Mouse (Mus musculus) C2C12 (cell line): Measurements from ENCODE around the gene Nipa2. TPM values are rescaled to one million over a fixed set of nuclear protein-coding genes. Genes with fewer than 3 reads are reported as not detected.

Experiments used
- H3K27me3 ChIP-seq: one replicate; pipeline ENCODE4 v1.6.1; 2011; ENCODE audit not compliant: control insufficient read depth, insufficient read depth, insufficient read length
- H3K36me3 ChIP-seq: one replicate; pipeline ENCODE4 v1.6.1; 2011; ENCODE audit not compliant: control insufficient read depth, insufficient read depth
- H3K4me3 ChIP-seq: one replicate; pipeline ENCODE4 v1.5.1; 2011; ENCODE audit warnings: mild to moderate bottlenecking, control low read depth; ENCODE audit not compliant: poor library complexity, insufficient read depth, severe bottlenecking
- H3K79me2 ChIP-seq: one replicate; pipeline ENCODE4 v1.6.1; 2011; ENCODE audit not compliant: control insufficient read depth, insufficient read depth
- H3K79me3 ChIP-seq: one replicate; pipeline ENCODE4 v1.6.1; 2011; ENCODE audit warnings: low read depth, control low read depth
- H3ac ChIP-seq: one replicate; pipeline ENCODE3; 2011; ENCODE audit warnings: low read depth; ENCODE audit not compliant: control insufficient read depth, insufficient read length
- CEBPB ChIP-seq: IDR thresholded peaks from one replicate; pipeline ENCODE4 v1.6.1; 2011; ENCODE audit warnings: low read depth, mild to moderate bottlenecking, control low read depth, moderate library complexity
- CTCF ChIP-seq: IDR thresholded peaks from one replicate; pipeline ENCODE4 v1.5.1; 2011; ENCODE audit not compliant: control insufficient read depth, insufficient read depth, insufficient read length
- FOSL1 ChIP-seq: IDR thresholded peaks from one replicate; pipeline ENCODE4 v1.8.0; 2011; ENCODE audit warnings: mild to moderate bottlenecking, low read length; ENCODE audit not compliant: poor library complexity, insufficient read depth, severe bottlenecking
- MAX ChIP-seq: IDR thresholded peaks from one replicate; pipeline ENCODE4 v1.6.1; 2011; ENCODE audit warnings: mild to moderate bottlenecking, control low read depth
- MYOD1 ChIP-seq: IDR thresholded peaks from one replicate; pipeline ENCODE4 v1.6.1; 2011; ENCODE audit warnings: low read depth; ENCODE audit not compliant: control insufficient read depth, insufficient read length
- MYOG ChIP-seq: IDR thresholded peaks from one replicate; pipeline ENCODE4 v1.6.1; 2011; ENCODE audit not compliant: control insufficient read depth, insufficient read length; ENCODE audit errors: extremely low read depth
- USF1 ChIP-seq: IDR thresholded peaks from one replicate; pipeline ENCODE4 v1.6.1; 2011; ENCODE audit warnings: low read depth, mild to moderate bottlenecking, control low read depth, moderate library complexity
- polyA plus RNA-seq: library from polyadenylated mRNA; unstranded; fragments of >200 nt; fragmentation: generic; extraction: Trizol; gene quantifications from one replicate; pipeline ENCODE4 v1.2.1, GENCODE M21; 2012; ENCODE audit warnings: missing spikeins

Gene Nipa2
- polyA plus RNA-seq, 1 experiment: 17.2 TPM

DNA sequence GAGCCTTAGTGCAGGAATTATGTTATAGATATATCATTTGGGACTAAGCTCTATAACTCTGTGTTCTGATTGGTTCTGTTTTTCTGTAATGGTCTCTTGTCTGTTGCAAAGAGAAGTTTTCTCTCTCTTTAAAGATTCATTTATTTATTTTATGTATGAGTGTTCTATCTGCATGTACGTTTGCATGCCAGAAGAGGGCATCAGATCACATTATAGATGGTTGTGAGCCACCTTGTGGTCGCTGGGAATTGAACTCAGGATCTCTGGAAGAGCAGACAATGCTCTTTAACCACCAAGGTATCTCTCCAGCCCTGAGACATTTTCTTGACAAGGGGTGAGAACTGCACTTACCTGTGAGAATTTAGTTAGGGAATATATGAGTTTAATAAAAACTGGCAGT lies 56.8 kb downstream of the Nipa2 start:
- no peak overlapping the region for H3K4me3 ChIP-seq
- peaks cover 51% of the 10 kb centered on the region for H3K36me3 ChIP-seq
- H3ac ChIP-seq: no peak overlapping the region
- no peaks in the 10 kb centered on the region for H3K79me2 ChIP-seq
- no peaks in the 10 kb centered on the region for H3K27me3 ChIP-seq
- no peaks in the 10 kb centered on the region for H3K79me3 ChIP-seq
- TF ChIP-seq CTCF (no peak), USF1 (no peak), MAX (no peak), MYOD1 (no peak), MYOG (no peak), FOSL1 (no peak)

DNA sequence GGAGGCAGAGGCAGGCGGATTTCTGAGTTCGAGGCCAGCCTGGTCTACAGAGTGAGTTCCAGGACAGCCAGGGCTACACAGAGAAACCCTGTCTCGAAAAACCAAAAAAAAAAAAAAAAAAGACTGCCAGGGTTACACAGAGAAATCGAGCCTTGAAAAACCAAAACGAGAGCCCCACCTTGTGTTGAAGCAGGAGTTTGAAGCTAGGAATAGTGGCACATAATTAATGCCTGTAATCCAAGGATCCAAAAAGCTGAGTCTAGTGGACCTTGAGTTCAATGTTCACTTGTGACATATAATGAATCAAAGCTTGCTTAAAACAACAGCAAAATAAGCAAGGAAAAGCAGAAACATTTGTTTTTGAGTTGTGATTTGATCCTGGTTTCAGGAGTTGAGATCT lies 58.5 kb downstream of the Nipa2 start:
- TF ChIP-seq MAX (no peak), USF1 (no peak), CTCF (no peak), MYOD1 (no peak), FOSL1 (no peak), MYOG (no peak), CEBPB (no peak)
- H3ac ChIP-seq: no peak overlapping the region
- H3K36me3 ChIP-seq: peaks cover 43% of the 10 kb centered on the region
- H3K79me3 ChIP-seq: no peaks in the 10 kb centered on the region
- no peaks in the 10 kb centered on the region for H3K27me3 ChIP-seq
- H3K4me3 ChIP-seq: no peak overlapping the region
- H3K79me2 ChIP-seq: no peaks in the 10 kb centered on the region

DNA sequence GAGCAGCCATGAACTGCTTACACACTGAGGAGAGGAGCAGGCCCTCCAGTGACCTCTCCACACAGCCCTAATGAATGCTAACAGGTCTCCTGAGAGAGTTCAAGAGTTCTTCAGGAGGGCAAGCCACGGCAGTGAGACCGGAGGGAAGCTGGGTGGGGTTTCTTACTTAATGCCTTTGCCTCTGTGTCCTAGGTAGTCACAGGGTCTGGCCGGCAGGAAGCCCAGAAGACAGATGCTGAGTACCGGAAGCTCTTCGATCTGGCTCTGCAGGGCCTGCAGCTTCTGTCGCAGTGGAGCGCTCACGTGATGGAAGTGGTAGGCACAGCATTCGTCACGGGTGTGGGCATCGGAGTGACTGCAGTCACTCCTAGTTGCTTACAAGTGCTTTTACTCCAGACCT lies 70.5 kb downstream of the Nipa2 start:
- Histone ChIP-seq H3K27me3 (no peaks in the 10 kb centered on the region), H3K79me2 (no peaks in the 10 kb centered on the region), H3K79me3 (no peaks in the 10 kb centered on the region), H3K36me3 (peaks cover 47% of the 10 kb centered on the region), H3ac (no peak overlapping the region), H3K4me3 (no peak overlapping the region)
- TF ChIP-seq FOSL1: no peak
- TF ChIP-seq MAX: no peak
- TF ChIP-seq MYOD1: no peak
- no peak for TF ChIP-seq MYOG
- TF ChIP-seq CEBPB: no peak
- no peak for TF ChIP-seq USF1
- TF ChIP-seq CTCF: no peak

DNA sequence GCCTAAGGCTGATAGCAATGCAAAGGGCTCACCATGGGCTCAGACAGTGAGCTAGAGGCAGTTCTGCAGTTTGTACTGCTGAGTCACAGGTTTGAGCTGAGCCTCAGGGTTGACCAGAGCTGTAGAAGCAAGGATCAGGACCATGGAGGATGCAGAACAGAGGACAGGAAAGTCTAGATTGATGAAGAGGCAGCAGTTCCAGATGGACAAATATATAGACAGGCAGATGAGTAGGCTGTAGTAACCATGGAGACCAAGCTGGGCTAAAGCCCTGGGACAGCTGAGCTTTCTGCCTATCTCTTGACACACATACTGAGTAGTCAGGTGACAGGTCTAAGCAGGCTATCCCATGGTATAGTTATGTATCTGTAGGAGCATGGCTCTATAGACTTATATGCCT lies 71.5 kb downstream of the Nipa2 start:
- Histone ChIP-seq H3K27me3 (no peaks in the 10 kb centered on the region), H3K79me2 (no peaks in the 10 kb centered on the region), H3K36me3 (peaks cover 38% of the 10 kb centered on the region), H3K79me3 (no peaks in the 10 kb centered on the region), H3ac (no peak overlapping the region), H3K4me3 (no peak overlapping the region)
- TF ChIP-seq MYOG (no peak), FOSL1 (no peak), MYOD1 (no peak), MAX (no peak), CTCF (no peak), USF1 (no peak), CEBPB (no peak)

DNA sequence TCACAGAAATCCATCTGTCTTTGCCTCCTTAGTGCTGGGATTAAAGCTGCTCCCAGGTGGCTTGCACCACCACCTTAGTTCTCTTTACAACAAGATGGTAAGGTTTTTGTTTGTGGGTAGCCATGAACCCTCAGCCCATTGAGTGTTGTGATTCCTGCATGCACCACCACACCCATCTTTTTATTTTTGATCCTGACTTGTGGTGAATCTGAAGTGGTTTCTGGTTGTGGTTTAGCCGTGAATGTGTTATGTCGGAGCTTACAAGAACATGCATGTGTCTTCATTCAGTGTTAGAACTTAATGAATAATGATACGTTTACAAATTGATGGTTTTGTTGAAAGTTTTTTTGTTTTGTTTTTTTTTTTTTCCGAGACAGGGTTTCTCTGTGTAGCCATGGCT lies 72.3 kb downstream of the Nipa2 start:
- Histone ChIP-seq H3K79me2 (no peaks in the 10 kb centered on the region), H3ac (no peak overlapping the region), H3K36me3 (peaks cover 35% of the 10 kb centered on the region), H3K27me3 (no peaks in the 10 kb centered on the region), H3K79me3 (no peaks in the 10 kb centered on the region), H3K4me3 (no peak overlapping the region)
- TF ChIP-seq MAX (no peak), USF1 (no peak), FOSL1 (no peak), CEBPB (no peak), MYOG (no peak), CTCF (no peak), MYOD1 (no peak)

DNA sequence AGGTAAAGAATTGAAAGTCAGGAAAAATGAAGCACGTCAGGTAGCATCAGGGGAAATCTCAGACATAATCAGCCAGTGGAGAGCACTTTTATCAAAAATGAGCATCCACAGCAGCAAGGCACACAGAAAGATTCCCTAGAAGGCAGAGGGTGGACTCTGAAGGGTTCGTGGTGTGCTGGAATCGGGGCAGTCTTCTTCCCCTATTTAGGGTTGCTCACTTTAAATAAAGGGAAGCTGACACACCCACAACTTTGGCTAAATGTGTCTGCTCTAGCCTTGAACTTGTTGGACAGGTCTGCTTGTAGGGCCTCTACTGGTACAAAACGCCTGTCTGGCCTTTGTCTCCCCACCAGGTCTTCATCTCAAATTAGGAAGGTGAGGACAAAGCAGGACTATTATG lies 73.7 kb downstream of the Nipa2 start:
- Histone ChIP-seq H3K79me3 (no peaks in the 10 kb centered on the region), H3K4me3 (no peak overlapping the region), H3K27me3 (no peaks in the 10 kb centered on the region), H3K36me3 (peaks cover 29% of the 10 kb centered on the region), H3ac (no peak overlapping the region), H3K79me2 (no peaks in the 10 kb centered on the region)
- TF ChIP-seq FOSL1 (no peak), USF1 (no peak)

Other genes starting within 250 kb of the Nipa2 start
- gene Siglech, start 194.3 kb downstream of the Nipa2 start, polyA plus RNA-seq: not detected
- gene Tubgcp5, start 168.3 kb downstream of the Nipa2 start, polyA plus RNA-seq: 3.6 TPM
- 47.9 TPM for gene Cyfip1, start 120.7 kb downstream of the Nipa2 start, polyA plus RNA-seq
- gene Nipa1, start 57.5 kb upstream of the Nipa2 start, polyA plus RNA-seq: 3.9 TPM
- gene Herc2, start 87.7 kb upstream of the Nipa2 start, polyA plus RNA-seq: 8.8 TPM